Comparison of ENCODE assay signal across 28 mouse cellular contexts in the genomic region with DNA sequence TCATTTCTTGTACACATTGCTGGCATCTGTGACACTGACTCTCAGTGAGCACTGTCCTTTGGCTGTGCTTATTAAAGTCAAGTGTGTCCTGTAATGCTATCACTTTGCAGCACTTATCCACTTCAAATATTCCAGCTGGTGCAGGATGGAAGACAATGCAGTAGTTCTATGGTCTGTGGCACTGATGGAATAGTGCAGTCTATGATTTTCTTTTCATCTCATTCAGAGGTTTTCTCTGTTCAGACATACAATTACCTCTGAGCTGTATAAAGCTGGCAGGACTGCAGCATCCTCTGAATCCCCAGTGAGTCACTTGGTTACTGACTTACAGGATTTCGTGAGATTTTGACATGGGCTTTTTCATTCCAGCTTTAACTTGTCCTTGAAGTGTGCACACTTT.
DNase-seq lines count a peak whose midpoint lies in the region; ATAC-seq and TF ChIP-seq lines count a peak whose summit lies in the region.
"Had no signal": no experiment of that assay in that cellular context is flagged by ENCODE, and none has a peak within 500 bp of the region (broad histone marks: within the 10 kb centered on the region; RNA-seq: fewer than 3 reads in every experiment).

No protein-coding gene starts in this region.

- peak; percentile 46; the same call in 1 of the 2 replicates for ATAC-seq in forebrain, embryonic 12.5 days (ENCODE audit: low FRiP score)
- 0 out of 2 replicates have a peak, but pooled peaks have one; percentile 45 for ATAC-seq in midbrain, embryonic 13.5 days
- ATAC-seq in midbrain, postnatal 0 days (ENCODE audit: low FRiP score): 0 out of 2 replicates have a peak, but pooled peaks have one; percentile 41
- ATAC-seq in liver, postnatal 0 days: no peak
- ATAC-seq: intestine, postnatal 0 days had no signal

- H3K27ac ChIP-seq in forebrain, embryonic 12.5 days: no peak overlapping the region
- no peak overlapping the region for H3K27ac ChIP-seq in forebrain, embryonic 10.5 days
- H3K27ac ChIP-seq in midbrain, embryonic 13.5 days: no peak overlapping the region
- H3K27ac ChIP-seq in midbrain, embryonic 10.5 days (replicated peaks): no peak overlapping the region
- H3K27ac ChIP-seq in midbrain, postnatal 0 days (ENCODE audit: low read depth, low read length): no peak overlapping the region
- H3K27ac ChIP-seq in liver, postnatal 0 days (ENCODE audit: low read depth): no peak overlapping the region
- H3K27ac ChIP-seq: gastrocnemius, adult 2 months; heart, adult 2 months; hindbrain, embryonic 13.5 days; left cerebral cortex, adult 2 months; limb, embryonic 15.5 days; liver, embryonic 14.5 days; stomach, embryonic 15.5 days had no signal

- no peak overlapping the region for H3K4me2 ChIP-seq in forebrain, embryonic 12.5 days
- no peak overlapping the region for H3K4me2 ChIP-seq in midbrain, embryonic 13.5 days (replicated peaks)
- no peak overlapping the region for H3K4me2 ChIP-seq in midbrain, postnatal 0 days (ENCODE audit: low read depth, low read length, poor library complexity, severe bottlenecking)
- no peak overlapping the region for H3K4me2 ChIP-seq in liver, postnatal 0 days (ENCODE audit: low read depth, low read length)
- H3K4me2 ChIP-seq: heart, embryonic 12.5 days; hindbrain, embryonic 13.5 days; limb, embryonic 15.5 days; lung, embryonic 14.5 days; stomach, embryonic 15.5 days had no signal

- no peak for DNase-seq in forebrain, embryonic 10.5 days (ENCODE audit: extremely low spot score, low spot score)
- no peak for DNase-seq in midbrain, embryonic 10.5 days (ENCODE audit: low spot score)
- peak; percentile 28 for DNase-seq in brain, embryonic 14.5 days (ENCODE audit: low read depth)
- DNase-seq in midbrain, postnatal 0 days (ENCODE audit: low spot score): no peak
- DNase-seq in lung, postnatal 36 days: no peak
- DNase-seq in liver, postnatal 0 days: no peak
- DNase-seq: adrenal gland, postnatal 14 days; cerebellum, adult 18-20 months; cerebellum, postnatal 14 days; gastrocnemius, adult 2 months; heart, adult 2 months; heart, postnatal 4 days; kidney, adult 9 months; kidney, postnatal 10 days; lung, embryonic 14.5 days; lung, postnatal 14 days; right cerebral cortex, postnatal 25 days had no signal

- H3K9me3 ChIP-seq in forebrain, embryonic 12.5 days: no peaks in the 10 kb centered on the region
- no peaks in the 10 kb centered on the region for H3K9me3 ChIP-seq in forebrain, embryonic 10.5 days
- no peaks in the 10 kb centered on the region for H3K9me3 ChIP-seq in midbrain, embryonic 13.5 days
- no peaks in the 10 kb centered on the region for H3K9me3 ChIP-seq in midbrain, embryonic 10.5 days (replicated peaks)
- no peaks in the 10 kb centered on the region for H3K9me3 ChIP-seq in midbrain, postnatal 0 days (ENCODE audit: low read length)
- H3K9me3 ChIP-seq in liver, postnatal 0 days (ENCODE audit: low read length): no peaks in the 10 kb centered on the region
- H3K9me3 ChIP-seq: G1E; heart, embryonic 12.5 days; hindbrain, embryonic 13.5 days; limb, embryonic 15.5 days; stomach, embryonic 15.5 days had no signal

- WGBS in forebrain, embryonic 12.5 days: 84% methylated on average over 1 of the region's 1 CpGs
- WGBS in forebrain, embryonic 10.5 days: 89% methylated on average over 1 of the region's 1 CpGs
- WGBS in midbrain, embryonic 13.5 days: 80% methylated on average over 1 of the region's 1 CpGs
- WGBS in midbrain, embryonic 10.5 days: 84% methylated on average over 1 of the region's 1 CpGs
- WGBS in midbrain, postnatal 0 days: 62% methylated on average over 1 of the region's 1 CpGs
- WGBS in liver, postnatal 0 days (ENCODE audit: insufficient replicate concordance): 62% methylated on average over 1 of the region's 1 CpGs

- no peak for TF ChIP-seq EP300 in liver, postnatal 0 days (IDR thresholded peaks at IDR 0.05; ENCODE audit: low read depth)

- no peak for TF ChIP-seq POLR2A in brain, embryonic 14.5 days (IDR thresholded peaks at IDR 0.05; ENCODE audit: borderline replicate concordance, extremely low read depth, insufficient read depth, insufficient read length, poor library complexity, severe bottlenecking)

- no peaks in the 10 kb centered on the region for H3K27me3 ChIP-seq in forebrain, embryonic 12.5 days
- H3K27me3 ChIP-seq in forebrain, embryonic 10.5 days (ENCODE audit: poor library complexity, severe bottlenecking): no peaks in the 10 kb centered on the region
- no peaks in the 10 kb centered on the region for H3K27me3 ChIP-seq in midbrain, embryonic 13.5 days
- H3K27me3 ChIP-seq in midbrain, embryonic 10.5 days (ENCODE audit: low read depth, poor library complexity, severe bottlenecking): no peaks in the 10 kb centered on the region
- H3K27me3 ChIP-seq in midbrain, postnatal 0 days (ENCODE audit: insufficient read depth, low read length): no peaks in the 10 kb centered on the region
- no peaks in the 10 kb centered on the region for H3K27me3 ChIP-seq in liver, postnatal 0 days (ENCODE audit: insufficient read depth, low read length)
- H3K27me3 ChIP-seq: heart, embryonic 12.5 days; hindbrain, embryonic 13.5 days; limb, embryonic 15.5 days; stomach, embryonic 15.5 days had no signal

- no peaks in the 10 kb centered on the region for H3K4me1 ChIP-seq in forebrain, embryonic 12.5 days
- H3K4me1 ChIP-seq in forebrain, embryonic 10.5 days: no peaks in the 10 kb centered on the region
- H3K4me1 ChIP-seq in midbrain, embryonic 13.5 days (replicated peaks): no peaks in the 10 kb centered on the region
- no peaks in the 10 kb centered on the region for H3K4me1 ChIP-seq in midbrain, embryonic 10.5 days
- no peaks in the 10 kb centered on the region for H3K4me1 ChIP-seq in midbrain, postnatal 0 days (ENCODE audit: insufficient read depth, low read length)
- no peaks in the 10 kb centered on the region for H3K4me1 ChIP-seq in liver, postnatal 0 days (ENCODE audit: insufficient read depth)
- H3K4me1 ChIP-seq: hindbrain, embryonic 13.5 days; limb, embryonic 15.5 days; stomach, embryonic 15.5 days had no signal

- no peaks in the 10 kb centered on the region for H3K36me3 ChIP-seq in forebrain, embryonic 12.5 days (replicated peaks)
- no peaks in the 10 kb centered on the region for H3K36me3 ChIP-seq in forebrain, embryonic 10.5 days (replicated peaks)
- no peaks in the 10 kb centered on the region for H3K36me3 ChIP-seq in midbrain, embryonic 13.5 days
- no peaks in the 10 kb centered on the region for H3K36me3 ChIP-seq in midbrain, embryonic 10.5 days
- no peaks in the 10 kb centered on the region for H3K36me3 ChIP-seq in midbrain, postnatal 0 days (ENCODE audit: insufficient read depth, low read length)
- H3K36me3 ChIP-seq in liver, postnatal 0 days (replicated peaks; ENCODE audit: insufficient read depth, low read length): no peaks in the 10 kb centered on the region
- H3K36me3 ChIP-seq: G1E; heart, embryonic 12.5 days; hindbrain, embryonic 13.5 days; limb, embryonic 15.5 days; stomach, embryonic 15.5 days had no signal

- no peak overlapping the region for H3K4me3 ChIP-seq in forebrain, embryonic 12.5 days (replicated peaks)
- H3K4me3 ChIP-seq in forebrain, embryonic 10.5 days: no peak overlapping the region
- no peak overlapping the region for H3K4me3 ChIP-seq in midbrain, embryonic 13.5 days (replicated peaks)
- H3K4me3 ChIP-seq in midbrain, embryonic 10.5 days: no peak overlapping the region
- no peak overlapping the region for H3K4me3 ChIP-seq in midbrain, postnatal 0 days (ENCODE audit: low read depth, low read length)
- H3K4me3 ChIP-seq in liver, postnatal 0 days (ENCODE audit: low read depth, low read length): no peak overlapping the region
- H3K4me3 ChIP-seq: erythroblast, embryonic 14.5 days; gastrocnemius, adult 2 months; heart, adult 2 months; heart, embryonic 12.5 days; hindbrain, embryonic 13.5 days; left cerebral cortex, adult 2 months; limb, embryonic 15.5 days; stomach, embryonic 15.5 days had no signal

- TF ChIP-seq CTCF in brain, embryonic 14.5 days (IDR thresholded peaks at IDR 0.05; ENCODE audit: borderline replicate concordance, extremely low read depth, insufficient read depth, insufficient read length): no peak
- TF ChIP-seq CTCF in midbrain, postnatal 0 days (IDR thresholded peaks at IDR 0.05): no peak
- TF ChIP-seq CTCF in liver, postnatal 0 days (IDR thresholded peaks at IDR 0.05; ENCODE audit: low read depth): no peak

- H3K9ac ChIP-seq in forebrain, embryonic 12.5 days: no peak overlapping the region
- H3K9ac ChIP-seq in midbrain, embryonic 13.5 days (replicated peaks): no peak overlapping the region
- no peak overlapping the region for H3K9ac ChIP-seq in midbrain, postnatal 0 days (replicated peaks; ENCODE audit: low read length, poor library complexity, severe bottlenecking)
- no peak overlapping the region for H3K9ac ChIP-seq in liver, postnatal 0 days (replicated peaks)
- H3K9ac ChIP-seq: heart, embryonic 12.5 days; hindbrain, embryonic 13.5 days; limb, embryonic 15.5 days; liver, embryonic 14.5 days; lung, embryonic 14.5 days; stomach, embryonic 15.5 days had no signal
